Mouse (Mus musculus): ENCODE results near the gene Aurkb.
A peak's percentile ranks its signal among the peaks of the same experiment; 100 is the strongest.

The Aurkb gene

DNA sequence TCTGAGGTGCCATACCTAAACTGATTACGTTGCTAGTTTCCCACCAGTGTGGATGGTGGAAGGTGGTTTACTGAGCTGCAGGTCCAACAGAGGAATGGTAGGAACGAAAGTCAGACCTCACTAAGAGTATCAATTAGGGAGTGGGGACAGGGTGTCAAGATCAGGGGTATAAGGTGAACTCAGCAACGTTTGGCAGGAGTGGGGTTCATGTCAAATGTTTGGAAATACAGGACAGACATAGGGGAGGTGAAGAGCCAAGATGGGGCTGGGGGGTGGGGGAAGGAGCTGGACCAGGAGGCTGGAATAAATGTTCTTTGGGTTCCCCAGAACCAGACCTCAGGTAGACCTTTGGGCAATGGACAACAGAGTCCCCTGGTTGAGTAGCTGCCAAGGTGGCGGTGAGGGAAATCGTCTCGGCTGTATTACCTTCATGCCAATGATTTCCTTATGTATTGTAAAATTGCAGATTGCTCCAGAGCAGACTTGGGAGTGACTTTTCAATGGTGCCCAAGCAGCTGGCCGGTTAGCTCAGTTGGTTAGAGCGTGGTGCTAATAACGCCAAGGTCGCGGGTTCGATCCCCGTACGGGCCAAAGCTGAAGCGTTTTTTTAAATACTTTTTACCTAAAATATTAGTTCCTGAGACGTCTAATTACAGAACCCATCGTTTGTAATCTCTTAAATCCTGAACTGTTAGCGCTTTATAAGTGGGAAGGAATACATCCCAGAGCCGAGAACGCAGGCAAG lies 8.8 kb upstream of the Aurkb start:
- DNase-seq (ENCODE audit: low read depth, low spot score) = peak; percentile 68

GRCm38 (mm10) chr11:69037231-69038061 lies 8.0 kb upstream of the Aurkb start:
- peak; percentile 86 for DNase-seq (ENCODE audit: low read depth, low spot score)

DNA sequence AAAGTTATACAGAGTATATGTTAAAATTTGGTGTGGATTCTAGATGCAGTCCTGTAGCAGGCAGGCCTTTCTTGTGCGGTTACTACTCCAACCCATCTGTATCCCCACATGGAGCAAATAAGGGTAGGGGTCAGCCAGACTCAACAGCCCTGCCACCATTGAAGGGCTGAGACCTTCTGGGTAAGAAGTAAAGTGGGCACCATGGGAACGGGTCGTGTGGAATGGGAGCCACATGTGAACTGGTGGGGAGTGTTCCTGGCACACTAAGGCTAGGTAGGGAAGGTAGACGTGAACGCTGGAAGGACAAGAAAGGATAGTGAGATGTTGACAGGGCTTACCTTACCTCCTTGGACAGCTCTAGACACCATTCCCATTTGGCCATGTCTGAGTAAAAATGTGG lies 7.3 kb upstream of the Aurkb start:
- no peak for DNase-seq (ENCODE audit: low read depth, low spot score)

DNA sequence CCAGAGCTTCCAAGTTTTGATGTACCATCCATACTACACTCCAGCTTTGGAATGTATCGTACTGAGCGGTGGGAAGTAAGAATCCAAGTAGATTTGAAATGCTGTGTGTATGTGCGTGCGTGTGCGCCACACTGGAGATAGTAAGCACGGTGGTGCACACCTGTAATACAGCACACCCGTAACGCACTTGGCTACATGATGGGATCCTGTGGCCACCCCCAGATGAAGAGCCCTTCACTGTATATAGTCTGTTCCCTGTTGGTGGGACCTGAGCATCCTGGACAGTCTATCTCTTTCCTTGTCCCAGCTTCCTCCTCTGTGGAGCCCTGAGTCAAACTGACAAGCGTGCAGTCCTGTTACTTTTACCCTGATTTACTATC lies 938 bp downstream of the Aurkb start:
- no peak for DNase-seq (ENCODE audit: low read depth, low spot score)

DNA sequence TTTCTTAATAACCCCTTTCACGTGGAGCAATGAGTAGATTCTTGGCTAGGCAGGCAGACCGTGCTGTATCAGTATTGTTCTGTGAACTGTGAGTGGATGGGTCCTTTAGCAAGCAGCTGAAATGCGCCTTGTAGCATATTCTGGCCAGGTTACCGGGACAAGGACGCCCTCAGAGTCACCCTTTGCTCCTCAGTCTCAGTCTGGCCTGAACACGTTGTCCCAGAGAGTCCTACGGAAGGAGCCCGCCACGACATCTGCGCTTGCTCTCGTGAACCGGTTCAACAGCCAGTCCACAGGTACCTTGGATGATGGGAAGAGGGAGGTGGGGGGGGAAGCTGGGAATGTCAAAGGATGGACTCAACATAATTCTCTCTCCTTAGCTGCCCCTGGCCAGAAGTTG lies 2.1 kb downstream of the Aurkb start:
- no peak for DNase-seq (ENCODE audit: low read depth, low spot score)

DNA sequence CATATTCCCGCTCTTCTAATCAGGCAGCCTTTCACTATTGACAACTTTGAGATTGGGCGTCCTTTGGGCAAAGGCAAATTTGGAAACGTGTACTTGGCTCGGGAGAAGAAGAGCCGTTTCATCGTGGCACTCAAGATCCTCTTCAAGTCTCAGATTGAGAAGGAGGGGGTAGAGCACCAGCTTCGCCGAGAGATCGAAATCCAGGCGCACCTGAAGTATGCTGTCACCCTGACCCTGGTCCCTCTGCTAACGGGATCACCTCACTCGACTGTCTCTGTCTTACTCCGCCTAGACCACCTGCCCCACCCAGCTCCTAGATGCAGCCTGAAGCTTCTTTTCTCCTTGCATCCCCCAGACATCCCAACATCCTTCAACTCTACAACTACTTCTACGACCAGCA lies 2.7 kb downstream of the Aurkb start:
- no peak for DNase-seq (ENCODE audit: low read depth, low spot score)

DNA sequence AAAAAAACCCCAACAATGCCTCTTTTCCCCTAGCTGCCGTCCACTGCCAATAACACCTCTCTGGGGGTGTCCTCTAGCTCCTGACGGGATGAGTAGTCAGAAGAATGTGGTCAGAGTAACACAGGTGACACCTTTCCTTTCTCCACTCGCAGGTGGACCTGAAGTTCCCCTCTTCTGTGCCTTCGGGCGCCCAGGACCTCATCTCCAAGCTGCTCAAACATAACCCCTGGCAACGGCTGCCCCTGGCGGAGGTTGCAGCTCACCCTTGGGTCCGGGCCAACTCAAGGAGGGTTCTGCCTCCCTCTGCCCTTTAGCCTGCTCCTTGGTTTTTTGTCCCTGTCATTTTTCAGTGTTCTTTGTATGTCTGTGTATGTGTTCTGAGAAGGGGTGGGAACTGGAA lies 5.3 kb downstream of the Aurkb start:
- no peak for DNase-seq (ENCODE audit: low read depth, low spot score)

GRCm38 (mm10) chr11:69051771-69052170 lies 6.3 kb downstream of the Aurkb start:
- DNase-seq (ENCODE audit: low read depth, low spot score) = no peak

GRCm38 (mm10) chr11:69052824-69053421 lies 7.5 kb downstream of the Aurkb start:
- no peak for DNase-seq (ENCODE audit: low read depth, low spot score)

DNA sequence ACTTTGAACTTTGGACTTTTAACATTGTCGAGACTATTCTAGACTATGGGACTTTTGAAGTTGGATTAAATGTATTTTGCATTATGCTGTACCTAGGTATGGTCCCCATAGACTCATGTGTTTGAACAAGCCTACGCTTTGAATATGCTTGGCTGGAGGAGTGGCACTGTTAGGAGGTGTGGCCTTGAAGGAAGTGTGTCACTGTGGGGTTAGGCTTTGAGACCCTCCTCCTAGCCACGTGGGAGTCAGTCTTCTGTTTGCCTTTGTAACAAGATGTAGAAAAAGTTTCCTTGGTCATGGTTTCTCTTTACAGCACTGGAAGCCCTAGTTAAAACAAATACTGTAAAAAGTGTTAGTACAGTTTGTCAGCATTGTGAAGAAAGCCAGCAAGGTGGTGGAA lies 8.4 kb downstream of the Aurkb start:
- DNase-seq (ENCODE audit: low read depth, low spot score) = no peak

GRCm38 (mm10) chr11:69058265-69058664 lies 12.8 kb downstream of the Aurkb start:
- no peak for DNase-seq (ENCODE audit: low read depth, low spot score)

DNA sequence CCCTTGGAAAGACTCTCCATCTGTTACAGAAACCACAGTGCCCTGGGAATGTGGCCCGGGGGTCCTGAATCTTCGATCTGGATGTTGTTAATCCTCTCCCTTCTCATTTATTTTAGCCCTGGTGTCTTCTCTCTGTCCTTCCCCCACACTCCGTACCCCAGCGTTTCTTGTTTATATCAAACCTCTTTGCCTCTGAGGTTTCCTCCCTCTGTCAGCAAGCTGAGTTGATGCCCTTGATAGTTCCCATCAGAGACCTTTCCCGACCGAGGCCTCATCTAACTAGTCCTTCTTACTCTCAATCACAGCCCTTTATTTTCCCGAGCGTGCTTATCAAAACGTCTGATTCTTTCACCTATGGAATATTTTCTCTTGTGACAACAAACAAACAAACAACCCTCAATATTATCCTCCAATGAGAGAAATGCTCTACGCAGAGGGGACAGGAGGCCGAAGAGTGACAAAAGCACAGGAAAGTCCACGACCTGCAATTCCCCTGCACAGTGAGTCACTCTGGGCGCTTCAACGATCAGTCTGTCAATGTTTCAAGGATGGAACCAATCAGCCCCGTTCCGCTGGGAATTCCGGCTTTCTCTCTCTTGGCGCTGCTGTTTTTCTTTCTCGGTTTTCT lies 13.4 kb downstream of the Aurkb start:
- DNase-seq (ENCODE audit: low read depth, low spot score) = no peak

DNA sequence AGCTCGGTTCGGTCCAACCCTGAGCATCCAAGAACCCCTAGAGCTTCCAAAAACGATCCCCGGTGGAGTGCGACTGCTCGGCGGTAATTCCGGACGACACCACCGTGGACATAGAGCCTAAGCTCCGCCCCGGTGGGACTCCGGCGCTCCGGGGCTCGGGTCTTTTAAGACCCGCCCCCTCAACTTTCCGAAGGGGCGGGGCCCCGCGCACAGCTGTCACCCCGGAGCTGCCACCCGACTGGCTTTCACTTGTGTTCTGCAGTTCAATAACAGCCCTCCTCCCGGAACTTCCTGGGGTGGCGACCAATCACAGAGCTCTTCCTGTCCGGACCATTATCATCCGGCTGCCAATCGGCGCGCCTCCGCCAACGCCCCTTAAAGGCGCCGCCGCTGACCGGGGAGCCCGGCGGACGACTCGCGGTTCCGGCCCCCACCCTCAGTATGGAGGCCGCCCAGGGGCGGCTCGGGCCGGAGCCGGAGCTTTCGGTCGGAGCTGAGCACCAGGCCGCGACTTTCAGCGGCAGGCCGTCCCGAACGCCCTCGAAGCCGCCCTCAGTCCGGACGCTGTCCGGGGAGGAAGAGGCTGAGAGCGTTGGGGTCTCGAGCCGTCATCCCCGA lies 14.0 kb downstream of the Aurkb start, which contains the start of gene Borcs6:
Gene Borcs6, plus strand, starts transcription at position 361 of the 618 bp plus-strand sequence.
- peak; percentile 92 for DNase-seq (ENCODE audit: low read depth, low spot score)

DNA sequence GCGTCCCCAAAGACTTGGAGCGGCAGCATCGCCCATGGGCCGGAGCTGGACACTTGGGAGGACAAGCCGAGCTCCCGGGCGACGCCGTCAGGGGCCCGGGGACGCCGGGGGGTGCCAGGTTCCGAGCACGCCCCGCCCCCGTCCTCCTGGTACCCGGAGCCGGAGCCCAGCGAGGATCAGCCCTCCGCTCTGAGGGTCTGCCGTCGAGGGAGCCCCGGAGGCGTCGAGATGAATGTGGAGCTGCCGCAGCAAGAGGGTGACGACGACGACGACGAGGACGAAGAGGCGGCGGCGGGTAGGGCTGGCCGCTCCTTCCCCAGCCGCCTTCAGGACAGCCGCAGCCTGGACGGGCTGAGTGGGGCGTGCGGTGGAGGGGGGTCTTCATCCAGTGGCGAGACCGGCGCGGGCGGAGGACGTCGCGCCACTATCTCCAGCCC lies 14.5 kb downstream of the Aurkb start:
- no peak for DNase-seq (ENCODE audit: low read depth, low spot score)

GRCm38 (mm10) chr11:69060448-69061254 lies 15.2 kb downstream of the Aurkb start:
- no peak for DNase-seq (ENCODE audit: low read depth, low spot score)

GRCm38 (mm10) chr11:69061255-69061912 lies 15.9 kb downstream of the Aurkb start:
- DNase-seq (ENCODE audit: low read depth, low spot score) = no peak

GRCm38 (mm10) chr11:69062194-69062760 lies 16.8 kb downstream of the Aurkb start:
- DNase-seq (ENCODE audit: low read depth, low spot score) = peak; percentile 46

GRCm38 (mm10) chr11:69062761-69063224 lies 17.3 kb downstream of the Aurkb start:
- DNase-seq (ENCODE audit: low read depth, low spot score) = peak; percentile 85

DNA sequence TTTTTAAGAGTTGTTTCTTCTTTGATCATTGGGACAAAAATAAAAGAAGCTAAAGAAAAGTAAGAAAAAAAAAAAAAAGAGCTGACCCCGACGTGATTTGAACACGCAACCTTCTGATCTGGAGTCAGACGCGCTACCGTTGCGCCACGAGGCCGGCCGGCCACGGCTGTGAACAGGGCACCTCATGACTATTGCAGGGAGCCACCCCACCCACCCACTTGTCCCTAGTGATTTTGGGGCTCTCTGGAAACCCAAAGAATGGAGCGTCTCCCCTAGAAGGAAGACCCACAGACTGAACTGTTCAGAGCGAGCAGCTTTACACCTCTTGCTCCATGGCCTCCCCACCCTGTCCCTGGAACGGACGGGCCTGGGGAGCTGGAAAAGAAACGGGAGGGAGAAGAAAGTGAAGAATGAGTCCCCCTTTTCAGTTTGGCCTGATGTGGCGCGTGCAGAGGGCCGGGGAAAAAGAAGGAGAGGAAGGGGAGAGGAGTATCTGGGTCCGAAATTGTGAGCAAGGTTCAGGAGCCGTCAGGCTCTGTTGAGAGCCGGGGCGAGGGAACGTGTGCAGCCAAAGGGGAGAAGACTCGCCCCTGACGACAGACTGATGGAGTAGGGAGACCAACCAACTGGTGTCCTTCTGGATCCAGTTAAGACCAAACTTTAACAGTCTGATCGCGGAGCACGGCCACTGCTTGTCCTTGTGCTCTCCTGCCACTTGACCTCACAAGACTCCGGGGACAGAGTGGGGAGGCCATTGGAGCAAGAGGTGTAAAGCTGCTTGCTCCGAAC lies 18.2 kb downstream of the Aurkb start:
- DNase-seq (ENCODE audit: low read depth, low spot score) = peak; percentile 65
